Mouse (Mus musculus) MEL (cell line): Measurements from ENCODE around the gene Dnaic1.
"Not testable (repeated sequence)": the region's sequence is repeated elsewhere in the genome, so short reads cannot be mapped to it uniquely, and the experiment has no call there.

Experiments
- CTCF ChIP-seq, 3 experiments: IDR thresholded peaks in 2 of 3; conservative IDR thresholded peaks in 1 of 3; 2 replicates each; pipeline ENCODE4 v1.5.1; 2011 to 2012; ENCODE audit warnings: low read length in 3 of 3, low read depth in 2 of 3, mild to moderate bottlenecking in 2 of 3, improper control_type of control experiment in 1 of 3, inconsistent platforms in 1 of 3, mixed read lengths in 1 of 3, moderate library complexity in 1 of 3; ENCODE audit not compliant: control insufficient read depth in 1 of 3, insufficient read depth in 1 of 3, poor library complexity in 1 of 3, severe bottlenecking in 1 of 3
- E2F4 ChIP-seq: IDR thresholded peaks from 2 replicates; pipeline ENCODE4 v1.6.1; 2011; ENCODE audit warnings: low read depth, low read length, improper control_type of control experiment, borderline replicate concordance
- MAX ChIP-seq: IDR thresholded peaks from 2 replicates; pipeline ENCODE4 v1.6.1; 2011; ENCODE audit warnings: low read length, improper control_type of control experiment
- NELFE ChIP-seq: IDR thresholded peaks from 2 replicates; pipeline ENCODE4 v1.6.1; 2011; ENCODE audit warnings: low read depth, low read length, improper control_type of control experiment
- POLR2AphosphoS5 ChIP-seq: IDR thresholded peaks from 2 replicates; pipeline ENCODE4 v1.6.1; 2012; ENCODE audit warnings: low read depth, borderline replicate concordance, mild to moderate bottlenecking, inconsistent platforms, low read length, moderate library complexity, mixed read lengths
- SIN3A ChIP-seq: IDR thresholded peaks from 2 replicates; pipeline ENCODE4 v1.6.1; 2012; ENCODE audit warnings: low read length, improper control_type of control experiment, inconsistent platforms
- TAL1 ChIP-seq: IDR thresholded peaks from 2 replicates; pipeline ENCODE4 v1.6.1; 2012; ENCODE audit warnings: mild to moderate bottlenecking, inconsistent platforms, low read length, moderate library complexity, mixed read lengths

DNA sequence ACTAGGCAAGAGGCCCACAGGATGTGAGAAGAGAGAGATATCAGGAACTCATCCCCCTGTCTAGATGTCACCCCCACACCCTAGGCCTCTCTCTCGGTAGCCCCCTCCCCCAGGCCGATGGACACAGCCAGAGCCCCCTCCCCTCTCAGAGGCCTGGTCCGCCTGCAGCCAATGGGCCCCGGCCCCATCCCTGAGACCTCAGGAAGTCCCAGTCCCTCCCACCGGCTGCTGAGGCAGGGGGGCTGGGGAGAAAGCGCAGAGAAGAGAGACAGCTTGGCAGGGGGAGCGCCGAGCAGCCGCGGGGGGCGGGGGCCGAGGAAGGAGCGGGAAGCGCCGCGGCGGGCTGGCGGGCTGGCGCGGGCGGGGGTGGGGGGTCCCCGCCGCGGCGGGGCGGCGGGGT lies 113.7 kb downstream of the Dnaic1 start:
- TF ChIP-seq CTCF (IDR thresholded peaks at IDR 0.05 in 2 of 3, conservative IDR thresholded peaks at IDR 0.05 in 1 of 3; ENCODE audit: control insufficient read depth in 1 of 3, insufficient read depth in 1 of 3, low read depth in 2 of 3, low read length in 3 of 3, poor library complexity in 1 of 3, severe bottlenecking in 1 of 3); MAX; E2F4; TAL1; NELFE; SIN3A; POLR2AphosphoS5: not testable (repeated sequence)
